Mouse (Mus musculus): Measurements from ENCODE around the gene Fitm2. TPM values are rescaled to one million over a fixed set of nuclear protein-coding genes. Genes with fewer than 3 reads are reported as not detected.
"Not testable (repeated sequence)": the region's sequence is repeated elsewhere in the genome, so short reads cannot be mapped to it uniquely, and the experiment has no call there.

The Fitm2 gene
- polyA plus RNA-seq, 1 experiment from 2014 or later, result 14.2 TPM

- Histone ChIP-seq H3K36me3 (no peaks in the 10 kb centered on the region; the same call in 1 of the 2 replicates), H3K4me1 (no peaks in the 10 kb centered on the region), H3K4me2 (replicated peaks) (no peak overlapping the region), H3K9me3 (no peaks in the 10 kb centered on the region), H3K9ac (no peak overlapping the region), H3K4me3 (no peak overlapping the region), H3K27me3 (replicated peaks) (no peaks in the 10 kb centered on the region; the same call in 1 of the 2 replicates), H3K27ac (no peak overlapping the region)
- ATAC-seq (ENCODE audit: low FRiP score, low read depth), result no peak
- WGBS, result 83% methylated on average over 5 of the region's 5 CpGs
These were observed 10.0 kb downstream of the Fitm2 start for GRCm38 (mm10) chr2:163462386-163462785.

DNA sequence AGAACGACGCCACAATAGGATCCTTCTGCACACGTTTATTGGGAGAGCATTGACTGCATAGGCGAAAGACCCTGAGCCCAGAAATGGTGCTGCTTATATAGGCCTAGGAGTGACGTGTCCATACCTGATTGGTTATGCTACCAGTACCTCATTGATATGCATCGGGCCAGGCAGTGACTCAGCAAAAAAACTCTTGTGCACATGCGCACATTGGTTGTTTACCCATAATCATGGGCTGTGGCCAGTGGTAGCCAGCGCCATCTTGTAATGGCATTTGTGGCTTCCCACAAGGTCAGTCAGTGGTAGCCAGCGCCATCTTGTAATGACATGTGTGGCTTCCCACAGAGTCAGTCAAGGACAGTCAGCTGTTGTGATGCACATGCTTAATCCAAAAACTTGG is 11.1 kb downstream of the Fitm2 start:
- H3K4me1 ChIP-seq; H3K27ac ChIP-seq; ATAC-seq (ENCODE audit: low FRiP score, low read depth); H3K9me3 ChIP-seq; H3K27me3 ChIP-seq (replicated peaks); H3K4me2 ChIP-seq (replicated peaks); H3K4me3 ChIP-seq; H3K9ac ChIP-seq; H3K36me3 ChIP-seq: not testable (repeated sequence)
- 95% methylated on average over 9 of the region's 9 CpGs for WGBS

GRCm38 (mm10) chr2:163460622-163461021 is 11.8 kb downstream of the Fitm2 start:
- Histone ChIP-seq H3K4me1 (no peaks in the 10 kb centered on the region), H3K36me3 (no peaks in the 10 kb centered on the region), H3K27me3 (replicated peaks) (no peaks in the 10 kb centered on the region; the same call in 1 of the 2 replicates), H3K4me3 (no peak overlapping the region), H3K27ac (no peak overlapping the region), H3K4me2 (replicated peaks) (no peak overlapping the region), H3K9me3 (no peaks in the 10 kb centered on the region), H3K9ac (no peak overlapping the region)
- WGBS, result 92% methylated on average over 8 of the region's 8 CpGs
- ATAC-seq (ENCODE audit: low FRiP score, low read depth), result no peak

DNA sequence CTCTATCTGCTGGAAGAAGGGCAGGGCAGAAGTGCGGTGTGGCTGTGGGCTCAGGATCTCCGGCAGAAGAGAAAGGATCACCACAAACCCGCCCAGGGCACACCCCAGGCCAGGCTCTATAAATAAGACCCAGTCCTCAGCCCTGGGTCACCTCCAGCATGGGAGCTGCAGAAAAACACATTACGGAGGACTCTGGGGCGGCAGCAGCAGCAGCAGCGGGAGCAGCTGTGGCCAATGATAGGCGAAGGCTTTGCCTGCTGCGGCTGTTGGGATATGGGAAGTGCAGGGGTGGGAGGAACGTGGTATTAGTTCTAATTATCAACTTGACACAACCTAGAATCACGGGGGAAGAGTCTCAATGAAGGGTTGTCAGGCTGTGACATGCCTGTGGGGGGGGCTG is 13.0 kb downstream of the Fitm2 start:
- Histone ChIP-seq H3K27me3 (replicated peaks) (no peaks in the 10 kb centered on the region; the same call in 1 of the 2 replicates), H3K4me1 (no peaks in the 10 kb centered on the region), H3K9me3 (no peaks in the 10 kb centered on the region), H3K4me3 (no peak overlapping the region), H3K9ac (no peak overlapping the region), H3K27ac (no peak overlapping the region), H3K4me2 (replicated peaks) (peak overlapping the region; percentile 27), H3K36me3 (peaks cover 6% of the 10 kb centered on the region; the same call in 1 of the 2 replicates)
- 44% methylated on average over 10 of the region's 10 CpGs for WGBS
- ATAC-seq (ENCODE audit: low FRiP score, low read depth), result 0 out of 2 replicates have a peak, but pooled peaks have one; percentile 17

- Histone ChIP-seq H3K4me2 (replicated peaks) (peak overlapping the region; percentile 27), H3K9me3 (no peaks in the 10 kb centered on the region), H3K4me3 (no peak overlapping the region), H3K4me1 (no peaks in the 10 kb centered on the region), H3K9ac (no peak overlapping the region), H3K36me3 (peaks cover 10% of the 10 kb centered on the region), H3K27ac (no peak overlapping the region), H3K27me3 (replicated peaks) (no peaks in the 10 kb centered on the region; the same call in 1 of the 2 replicates)
- no peak for ATAC-seq (ENCODE audit: low FRiP score, low read depth)
- WGBS, result 55% methylated on average over 27 of the region's 27 CpGs
These were observed 13.7 kb downstream of the Fitm2 start for GRCm38 (mm10) chr2:163458539-163459265.

GRCm38 (mm10) chr2:163453378-163453777 is 19.1 kb downstream of the Fitm2 start:
- ATAC-seq (ENCODE audit: low FRiP score, low read depth), result no peak
- 92% methylated on average over 13 of the region's 13 CpGs for WGBS
- Histone ChIP-seq H3K4me1 (no peaks in the 10 kb centered on the region), H3K36me3 (peaks cover 34% of the 10 kb centered on the region), H3K9me3 (no peaks in the 10 kb centered on the region), H3K9ac (no peak overlapping the region), H3K27me3 (replicated peaks) (no peaks in the 10 kb centered on the region), H3K27ac (no peak overlapping the region), H3K4me3 (no peak overlapping the region), H3K4me2 (replicated peaks) (no peak overlapping the region)

- Histone ChIP-seq H3K9me3 (no peaks in the 10 kb centered on the region), H3K4me1 (no peaks in the 10 kb centered on the region), H3K9ac (no peak overlapping the region), H3K4me2 (replicated peaks) (no peak overlapping the region), H3K27ac (no peak overlapping the region), H3K4me3 (no peak overlapping the region), H3K27me3 (replicated peaks) (no peaks in the 10 kb centered on the region), H3K36me3 (peaks cover 39% of the 10 kb centered on the region)
- no peak for ATAC-seq (ENCODE audit: low FRiP score, low read depth)
- 93% methylated on average over 6 of the region's 6 CpGs for WGBS
These were observed 19.7 kb downstream of the Fitm2 start for GRCm38 (mm10) chr2:163452738-163453137.

GRCm38 (mm10) chr2:163450668-163451295 is 21.6 kb downstream of the Fitm2 start:
- ATAC-seq (ENCODE audit: low FRiP score, low read depth), result no peak

GRCm38 (mm10) chr2:163449276-163449675 is 23.2 kb downstream of the Fitm2 start:
- Histone ChIP-seq H3K4me2 (replicated peaks) (no peak overlapping the region), H3K4me3 (no peak overlapping the region), H3K36me3 (peaks cover 50% of the 10 kb centered on the region), H3K27me3 (replicated peaks) (no peaks in the 10 kb centered on the region), H3K9me3 (no peaks in the 10 kb centered on the region), H3K4me1 (no peaks in the 10 kb centered on the region), H3K9ac (no peak overlapping the region), H3K27ac (no peak overlapping the region)
- 69% methylated on average over 3 of the region's 3 CpGs for WGBS
- no peak for ATAC-seq (ENCODE audit: low FRiP score, low read depth)

More at GRCm38 (mm10) chr2:163450668-163451295, 21.6 kb downstream of the Fitm2 start:
- WGBS, result 80% methylated on average over 6 of the region's 6 CpGs
- H3K4me2 ChIP-seq (replicated peaks), result no peak overlapping the region
- H3K9me3 ChIP-seq, result no peaks in the 10 kb centered on the region
- peaks cover 56% of the 10 kb centered on the region for H3K36me3 ChIP-seq
- no peak overlapping the region for H3K27ac ChIP-seq
- no peaks in the 10 kb centered on the region for H3K27me3 ChIP-seq (replicated peaks)
- no peak overlapping the region for H3K4me3 ChIP-seq
- H3K4me1 ChIP-seq, result no peaks in the 10 kb centered on the region
- no peak overlapping the region for H3K9ac ChIP-seq

DNA sequence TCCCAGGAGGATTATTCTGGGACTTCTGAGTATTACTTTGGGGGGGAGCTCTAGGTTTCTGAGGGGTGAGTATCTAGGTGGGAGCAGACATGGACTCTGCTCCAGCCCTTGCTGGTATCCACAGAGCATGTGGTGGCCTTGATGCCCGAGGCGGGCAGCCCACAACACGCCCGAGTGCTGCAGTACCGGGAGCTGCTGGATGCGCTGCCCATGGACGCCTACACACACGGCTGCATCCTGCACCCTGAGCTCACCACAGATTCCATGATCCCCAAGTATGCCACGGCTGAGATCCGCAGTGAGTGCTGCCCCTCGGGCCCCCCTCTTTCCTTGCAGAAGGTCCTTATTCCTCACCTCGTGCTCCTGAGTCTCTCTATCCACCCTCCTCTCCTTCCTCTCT is 25.1 kb downstream of the Fitm2 start:
- no peaks in the 10 kb centered on the region for H3K4me1 ChIP-seq
- no peak overlapping the region for H3K4me2 ChIP-seq (replicated peaks)
- no peak overlapping the region for H3K9ac ChIP-seq
- no peak overlapping the region for H3K4me3 ChIP-seq
- no peaks in the 10 kb centered on the region for H3K9me3 ChIP-seq
- H3K27me3 ChIP-seq (replicated peaks), result no peaks in the 10 kb centered on the region
- ATAC-seq (ENCODE audit: low FRiP score, low read depth), result no peak
- 86% methylated on average over 12 of the region's 12 CpGs for WGBS
- no peak overlapping the region for H3K27ac ChIP-seq
- H3K36me3 ChIP-seq, result peaks cover 36% of the 10 kb centered on the region

- no peaks in the 10 kb centered on the region for H3K27me3 ChIP-seq (replicated peaks)
- no peaks in the 10 kb centered on the region for H3K9me3 ChIP-seq
- H3K4me2 ChIP-seq (replicated peaks), result no peak overlapping the region
- H3K4me1 ChIP-seq, result peaks cover 20% of the 10 kb centered on the region
- 71% methylated on average over 7 of the region's 7 CpGs for WGBS
- H3K36me3 ChIP-seq, result peaks cover 25% of the 10 kb centered on the region
- H3K4me3 ChIP-seq, result no peak overlapping the region
- no peak overlapping the region for H3K27ac ChIP-seq
- no peak for ATAC-seq (ENCODE audit: low FRiP score, low read depth)
- H3K9ac ChIP-seq, result no peak overlapping the region
These were observed 28.4 kb downstream of the Fitm2 start for GRCm38 (mm10) chr2:163444017-163444416.

DNA sequence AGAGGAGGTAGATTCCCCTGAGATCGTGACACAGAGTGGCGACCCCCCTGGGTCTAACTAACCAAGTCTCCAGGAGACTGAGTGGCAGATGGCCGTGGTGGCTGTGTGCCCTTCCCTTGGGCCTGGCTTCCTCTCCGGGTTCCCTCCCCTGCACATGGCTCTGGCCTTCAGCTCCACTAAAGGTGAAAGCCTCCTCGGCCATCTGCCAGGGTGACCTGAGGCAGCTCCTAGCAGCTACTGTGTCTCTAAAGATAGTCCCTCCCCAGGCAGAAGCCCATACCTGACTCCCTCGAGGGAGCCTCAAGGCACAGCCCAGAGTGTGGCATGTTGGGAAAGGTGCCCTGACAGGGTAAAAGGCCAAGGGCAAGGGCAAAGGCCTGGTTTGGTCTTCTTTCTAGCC is 28.9 kb downstream of the Fitm2 start:
- WGBS, result 74% methylated on average over 6 of the region's 6 CpGs
- H3K27me3 ChIP-seq (replicated peaks), result no peaks in the 10 kb centered on the region
- H3K4me2 ChIP-seq (replicated peaks), result no peak overlapping the region
- no peaks in the 10 kb centered on the region for H3K9me3 ChIP-seq
- peaks cover 25% of the 10 kb centered on the region for H3K36me3 ChIP-seq
- no peak overlapping the region for H3K4me3 ChIP-seq
- peaks cover 22% of the 10 kb centered on the region for H3K4me1 ChIP-seq
- H3K9ac ChIP-seq, result no peak overlapping the region
- no peak for ATAC-seq (ENCODE audit: low FRiP score, low read depth)
- H3K27ac ChIP-seq, result no peak overlapping the region
